Mouse (Mus musculus) hindbrain, embryonic 16.5 days (tissue): ENCODE results near the gene Gm42517. TPM values are rescaled to one million over a fixed set of nuclear protein-coding genes. Genes with fewer than 3 reads are reported as not detected.

Experiments used
- ATAC-seq: fragments of 200-750 bp; cut with Nextera tagmentation; 2 replicates; pipeline ENCODE4 v1.8.0; 2017; ENCODE audit warnings: moderate TSS enrichment, moderate library complexity
- H3K27ac ChIP-seq: fragments of 300-500 bp; sonication (generic); 2 replicates; pipeline ENCODE4 v1.5.1; 2014; ENCODE audit warnings: low read depth, mild to moderate bottlenecking, control low read depth, low read length, moderate library complexity
- H3K27me3 ChIP-seq: fragments of 300-500 bp; sonication (generic); replicated peaks from 2 replicates; pipeline ENCODE4 v1.6.1; 2014; ENCODE audit warnings: low read length; ENCODE audit not compliant: control insufficient read depth, insufficient read depth
- H3K36me3 ChIP-seq: fragments of 300-500 bp; sonication (generic); 2 replicates; pipeline ENCODE4 v1.6.1; 2014; ENCODE audit warnings: mild to moderate bottlenecking, low read length, moderate library complexity, mixed read lengths; ENCODE audit not compliant: control insufficient read depth, insufficient read depth
- H3K4me1 ChIP-seq: fragments of 300-500 bp; sonication (generic); 2 replicates; pipeline ENCODE4 v1.6.1; 2014; ENCODE audit warnings: low read depth, low read length; ENCODE audit not compliant: control insufficient read depth, insufficient read depth
- H3K4me2 ChIP-seq: fragments of 300-500 bp; sonication (generic); 2 replicates; pipeline ENCODE4 v1.6.1; 2014; ENCODE audit warnings: mild to moderate bottlenecking, low read length, control low read depth, moderate library complexity
- H3K4me3 ChIP-seq: fragments of 300-500 bp; sonication (generic); 2 replicates; pipeline ENCODE4 v1.5.1; 2014; ENCODE audit warnings: mild to moderate bottlenecking, low read length, control low read depth, moderate library complexity
- H3K9ac ChIP-seq: fragments of 300-500 bp; sonication (generic); 2 replicates; pipeline ENCODE4 v1.6.1; 2014; ENCODE audit warnings: low read depth, mild to moderate bottlenecking, control low read depth, low read length, moderate library complexity
- H3K9me3 ChIP-seq: fragments of 300-500 bp; sonication (generic); 2 replicates; pipeline ENCODE4 v1.6.1; 2014; ENCODE audit warnings: mild to moderate bottlenecking, low read length, moderate library complexity; ENCODE audit not compliant: control insufficient read depth
- WGBS: fragments of 180-500 bp; shearing (Covaris S2); extraction: QIAGEN DNeasy Blood & Tissue Kit; methylation state at CpG from one replicate; pipeline ENCODE4 v1.1.7; 2014; 5-methylcytosine and 5-hydroxymethylcytosine counted together
- polyA plus RNA-seq: library from polyadenylated mRNA; unstranded; fragments of >200 nt; fragmentation: Nextera tagmentation; extraction: Ambion mirVana; gene quantifications from 2 replicates; pipeline ENCODE4 v1.2.1, GENCODE M21; 2015

The Gm42517 gene
- polyA plus RNA-seq, 1 experiment from 2014 or later = 3.6 TPM

DNA sequence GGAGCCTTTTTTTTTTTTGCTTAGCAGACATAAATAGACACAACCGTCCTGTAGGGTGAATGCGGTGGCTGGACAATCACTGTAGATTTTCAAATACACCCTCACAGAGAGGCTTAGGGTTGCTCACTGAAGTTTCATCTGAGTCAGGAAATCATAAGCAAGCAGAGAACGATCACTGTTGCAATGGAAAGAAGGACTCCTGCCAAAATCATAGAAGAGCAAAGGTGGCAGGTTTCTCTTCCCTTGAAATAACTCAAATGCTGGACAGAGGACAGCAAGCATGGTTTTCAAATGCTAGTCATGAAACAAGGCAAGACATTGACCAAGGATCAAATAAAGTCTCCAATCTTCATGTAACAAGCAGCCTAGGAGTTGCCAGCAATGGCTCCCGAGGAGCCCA lies 10.6 kb upstream of the Gm42517 start:
- Histone ChIP-seq H3K36me3 (no peaks in the 10 kb centered on the region), H3K4me1 (no peaks in the 10 kb centered on the region), H3K9ac (no peak overlapping the region), H3K27ac (no peak overlapping the region), H3K9me3 (0 out of 2 replicates have a peak, but pooled peaks cover 2% of the 10 kb centered on the region), H3K27me3 (no peaks in the 10 kb centered on the region; the same call in 1 of the 2 replicates), H3K4me2 (no peak overlapping the region), H3K4me3 (no peak overlapping the region)
- WGBS = 83% methylated on average over 4 of the region's 4 CpGs
- no peak for ATAC-seq

DNA sequence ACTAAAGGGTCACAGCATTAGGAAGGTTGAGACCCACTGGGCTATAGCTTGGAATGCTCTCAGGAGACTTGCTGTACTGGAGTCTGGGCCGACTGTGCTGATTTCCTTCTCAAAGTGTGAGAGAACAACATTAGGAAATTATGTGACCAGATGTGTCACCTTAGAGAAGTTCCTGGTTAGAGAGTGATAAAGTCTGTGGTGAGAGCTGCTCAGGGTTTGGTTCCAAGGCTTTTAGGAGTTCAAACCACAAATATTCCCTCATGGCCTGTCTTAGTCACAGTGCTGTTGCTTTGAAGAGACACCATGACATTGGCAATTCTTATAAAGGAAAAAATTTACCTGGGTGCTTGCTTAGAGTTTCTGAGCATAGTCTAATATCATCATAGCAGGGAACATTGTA lies 8.3 kb upstream of the Gm42517 start:
- H3K4me1 ChIP-seq = no peaks in the 10 kb centered on the region
- H3K9ac ChIP-seq = no peak overlapping the region
- H3K27me3 ChIP-seq = peaks cover 15% of the 10 kb centered on the region
- ATAC-seq = no peak
- H3K4me3 ChIP-seq = no peak overlapping the region
- WGBS = 74% methylated on average over 1 of the region's 1 CpGs
- no peak overlapping the region for H3K4me2 ChIP-seq
- no peaks in the 10 kb centered on the region for H3K9me3 ChIP-seq
- no peaks in the 10 kb centered on the region for H3K36me3 ChIP-seq
- H3K27ac ChIP-seq = no peak overlapping the region

DNA sequence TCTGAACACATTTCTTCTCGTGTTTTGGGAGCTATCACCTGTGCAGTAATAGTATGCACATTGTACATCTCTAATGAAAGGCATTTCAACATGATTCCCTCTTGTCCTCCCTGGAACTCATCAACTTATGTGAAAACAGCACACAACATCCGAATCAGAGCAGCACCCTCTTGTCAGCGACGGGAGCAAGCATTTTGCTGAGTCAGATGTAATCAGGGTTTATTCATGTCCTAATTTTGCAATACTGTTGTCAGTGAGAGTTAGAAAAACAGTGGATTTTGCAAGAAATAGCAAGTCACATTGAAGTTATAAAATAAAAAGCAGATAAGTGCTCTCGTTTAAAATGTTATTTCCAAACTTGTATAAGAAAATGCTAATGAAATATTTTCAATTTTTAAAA lies 6.4 kb upstream of the Gm42517 start:
- no peak for ATAC-seq

DNA sequence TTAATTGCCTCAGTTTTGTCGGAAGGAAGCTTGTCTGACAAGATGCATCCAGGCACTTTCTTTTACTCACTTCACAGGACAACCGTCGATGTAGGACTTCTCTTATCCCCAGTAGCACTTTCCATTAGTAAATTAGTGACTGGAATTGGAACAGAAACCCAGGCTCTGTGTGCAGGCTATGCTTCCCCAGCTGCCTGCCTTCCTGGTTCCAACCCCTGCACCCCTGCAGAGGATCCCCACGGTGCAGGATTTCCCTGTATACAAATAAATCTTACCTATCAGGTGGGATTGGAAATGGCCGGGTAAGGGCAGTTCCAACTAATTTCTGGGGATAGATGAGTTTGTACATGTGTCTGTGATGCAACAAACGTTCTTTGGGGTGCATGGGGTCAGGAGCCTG lies 2.2 kb upstream of the Gm42517 start:
- Histone ChIP-seq H3K9ac (no peak overlapping the region), H3K4me2 (no peak overlapping the region; the same call in 1 of the 2 replicates), H3K36me3 (no peaks in the 10 kb centered on the region), H3K27me3 (peaks cover 37% of the 10 kb centered on the region), H3K9me3 (no peaks in the 10 kb centered on the region), H3K4me1 (peaks cover 22% of the 10 kb centered on the region), H3K27ac (no peak overlapping the region), H3K4me3 (no peak overlapping the region)
- under 1% methylated on average over 6 of the region's 6 CpGs for WGBS
- ATAC-seq = no peak

More for the DNA sequence above, 6.4 kb upstream of the Gm42517 start:
- H3K36me3 ChIP-seq = no peaks in the 10 kb centered on the region
- no peak overlapping the region for H3K9ac ChIP-seq
- no peak overlapping the region for H3K27ac ChIP-seq
- H3K27me3 ChIP-seq = peaks cover 27% of the 10 kb centered on the region
- H3K4me1 ChIP-seq = peaks cover 4% of the 10 kb centered on the region
- WGBS = 78% methylated on average over 5 of the region's 5 CpGs
- H3K9me3 ChIP-seq = no peaks in the 10 kb centered on the region
- H3K4me3 ChIP-seq = no peak overlapping the region
- H3K4me2 ChIP-seq = no peak overlapping the region

DNA sequence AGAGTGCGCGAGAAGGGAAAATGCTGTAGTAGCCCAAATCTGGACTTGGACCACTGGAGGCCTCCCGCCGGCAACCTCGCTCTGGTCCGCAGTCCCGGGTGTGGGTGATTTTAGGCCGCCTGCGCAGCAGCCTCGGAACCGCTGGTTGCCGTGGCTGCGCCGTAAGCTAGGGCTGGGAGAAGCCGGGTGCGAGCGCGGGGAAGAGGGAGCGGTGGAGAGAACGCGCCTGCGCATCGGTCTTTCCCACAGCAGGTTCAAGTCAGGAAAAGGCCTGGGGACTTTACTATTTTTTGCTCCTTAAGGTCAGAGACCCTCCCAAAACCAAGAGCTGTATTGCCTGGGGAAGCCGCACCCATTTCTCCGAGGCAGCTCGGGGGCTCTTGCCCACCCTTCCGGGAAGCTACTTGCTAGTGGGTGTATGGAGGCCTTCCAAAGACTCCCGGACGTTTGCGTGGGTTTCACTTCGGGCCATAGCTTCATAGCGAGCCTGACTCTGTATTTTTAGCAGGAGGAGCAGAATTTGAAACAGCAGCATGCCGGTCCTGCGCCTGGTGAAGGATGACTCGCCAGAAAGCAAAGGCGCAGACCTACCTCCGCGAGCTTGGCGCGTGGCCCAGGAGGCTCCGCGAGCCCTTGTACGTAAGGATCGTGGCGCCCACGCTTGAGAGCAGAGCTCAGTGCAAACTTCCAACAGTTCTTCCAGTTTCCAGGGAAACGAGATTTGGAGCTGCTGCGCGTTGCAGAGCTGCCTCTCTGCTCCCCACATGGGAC lies 1.3 kb upstream of the Gm42517 start:
- Histone ChIP-seq H3K36me3 (no peaks in the 10 kb centered on the region), H3K4me2 (peak overlapping the region; percentile 96), H3K9me3 (no peaks in the 10 kb centered on the region), H3K4me1 (peaks cover 22% of the 10 kb centered on the region), H3K27me3 (peaks cover 46% of the 10 kb centered on the region), H3K27ac (no peak overlapping the region), H3K9ac (peak overlapping the region; percentile 42), H3K4me3 (peak overlapping the region; percentile 86)
- ATAC-seq = peak; percentile 67
- under 1% methylated on average over 49 of the region's 49 CpGs for WGBS

DNA sequence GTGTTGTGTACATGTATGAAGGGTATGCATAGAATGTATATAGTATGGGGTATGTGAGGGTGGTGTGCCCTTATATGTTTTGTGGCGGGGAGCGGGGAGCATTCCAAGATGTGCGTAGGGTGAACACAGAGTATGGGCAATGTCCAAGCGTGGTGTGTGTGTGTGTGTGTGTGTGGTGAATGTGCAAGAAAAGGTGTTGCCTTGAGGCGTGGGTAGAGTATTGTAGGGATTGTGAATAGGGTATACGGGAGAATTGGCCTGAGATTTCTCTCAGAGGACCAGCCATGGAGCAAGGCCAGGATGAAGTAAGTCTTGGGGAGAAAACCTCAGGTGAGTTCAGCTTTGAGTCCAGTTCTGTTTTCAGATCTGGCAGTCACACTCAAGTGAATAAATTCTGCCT lies 724 bp upstream of the Gm42517 start:
- no peak overlapping the region for H3K27ac ChIP-seq
- H3K27me3 ChIP-seq = peaks cover 49% of the 10 kb centered on the region
- H3K9ac ChIP-seq = peak overlapping the region; percentile 42
- 4% methylated on average over 6 of the region's 6 CpGs for WGBS
- H3K36me3 ChIP-seq = no peaks in the 10 kb centered on the region
- no peaks in the 10 kb centered on the region for H3K9me3 ChIP-seq
- H3K4me3 ChIP-seq = peak overlapping the region; percentile 86
- no peak; the same call in 1 of the 2 replicates for ATAC-seq
- peaks cover 22% of the 10 kb centered on the region for H3K4me1 ChIP-seq
- H3K4me2 ChIP-seq = peak overlapping the region; percentile 96

DNA sequence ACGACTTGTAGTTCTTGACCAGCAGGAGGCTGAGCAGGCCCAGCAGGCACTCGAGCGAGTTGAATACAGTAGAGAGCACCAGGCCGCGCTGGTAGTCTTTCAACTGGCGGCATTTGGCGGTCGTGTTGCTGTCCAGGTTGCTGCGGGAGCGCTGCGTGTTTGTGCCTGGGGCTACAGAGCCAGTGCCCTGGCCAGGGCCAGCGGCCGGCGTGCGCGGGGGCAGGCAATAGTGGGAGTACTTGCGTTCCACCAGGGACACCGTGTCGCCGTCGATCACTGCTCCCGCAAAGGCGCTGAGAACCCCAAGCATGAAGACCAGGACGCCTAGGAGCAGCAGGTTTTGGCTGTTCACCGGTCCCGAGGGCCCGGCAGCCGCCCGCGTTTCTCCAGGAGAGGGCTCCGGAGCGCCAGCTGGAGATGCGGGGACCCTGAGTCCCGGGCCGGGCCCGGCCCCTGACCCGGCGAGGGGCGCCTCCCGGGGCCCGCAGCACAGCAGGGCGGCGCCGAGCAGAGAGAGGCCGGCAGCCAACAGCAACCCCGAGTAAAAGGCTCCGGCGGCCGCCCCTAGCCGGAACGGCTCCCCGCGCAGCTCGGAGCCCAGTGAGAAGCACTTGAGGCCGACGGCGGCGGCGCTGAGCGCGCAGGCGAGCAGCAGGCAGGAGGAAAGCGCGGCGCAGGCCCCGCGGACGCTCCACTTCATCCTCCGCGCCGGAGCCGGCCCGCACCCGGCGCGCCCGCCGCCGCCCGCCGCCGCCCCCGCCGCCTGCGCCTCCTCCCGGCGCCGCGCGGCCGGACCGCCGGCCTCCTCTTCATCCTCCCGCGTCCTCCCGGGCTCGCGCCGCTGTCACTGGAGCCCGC lies 509 bp downstream of the Gm42517 start:
- peak; percentile 46 for ATAC-seq
- Histone ChIP-seq H3K27ac (peak overlapping the region; percentile 51), H3K36me3 (no peaks in the 10 kb centered on the region)

DNA sequence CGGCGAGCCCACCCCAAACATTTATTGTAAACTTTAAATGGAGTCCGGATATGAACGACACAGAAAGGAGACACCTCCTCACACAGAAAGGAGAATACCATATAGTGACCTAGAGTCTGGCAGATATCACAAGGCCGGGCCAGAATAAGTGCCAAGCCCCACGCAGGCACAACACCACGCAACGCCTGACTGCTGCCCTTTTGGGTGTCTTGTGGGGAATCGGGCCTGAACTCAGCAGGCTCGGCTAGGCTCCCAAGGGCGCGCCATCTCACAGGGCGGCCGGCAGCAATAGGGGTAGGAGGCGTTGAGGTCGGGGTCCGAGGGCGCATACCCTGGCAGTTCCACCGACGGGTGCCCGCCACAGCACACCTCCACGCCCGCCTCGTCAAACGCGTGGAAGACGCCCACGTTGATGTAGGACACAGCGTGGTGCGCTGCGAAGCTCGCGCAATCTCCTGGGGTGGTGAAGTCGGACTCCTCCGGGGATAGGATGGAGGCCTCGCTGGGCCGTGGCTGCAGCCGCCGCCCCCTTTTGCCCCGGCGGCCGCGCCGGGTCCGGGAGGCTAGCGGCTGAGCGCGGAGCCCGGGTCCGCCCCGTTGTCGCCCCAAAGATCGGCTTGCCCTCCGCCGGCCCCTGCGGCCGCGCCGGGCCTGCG lies 1.3 kb downstream of the Gm42517 start:
- peak overlapping the region; percentile 96 for H3K4me2 ChIP-seq
- no peaks in the 10 kb centered on the region for H3K9me3 ChIP-seq
- no peaks in the 10 kb centered on the region for H3K36me3 ChIP-seq
- H3K9ac ChIP-seq = peak overlapping the region; percentile 85
- 2% methylated on average over 60 of the region's 60 CpGs for WGBS
- H3K27ac ChIP-seq = no peak overlapping the region
- peaks cover 22% of the 10 kb centered on the region for H3K4me1 ChIP-seq
- H3K27me3 ChIP-seq = peaks cover 36% of the 10 kb centered on the region
- ATAC-seq = peak; percentile 30; the same call in 1 of the 2 replicates
- H3K4me3 ChIP-seq = peak overlapping the region; percentile 86

More for the DNA sequence above, 509 bp downstream of the Gm42517 start:
- Histone ChIP-seq H3K4me3 (peak overlapping the region; percentile 86), H3K9ac (peak overlapping the region; percentile 85), H3K4me2 (peak overlapping the region; percentile 96), H3K9me3 (no peaks in the 10 kb centered on the region), H3K27me3 (peaks cover 42% of the 10 kb centered on the region), H3K4me1 (peaks cover 22% of the 10 kb centered on the region)
- WGBS = under 1% methylated on average over 46 of the region's 100 CpGs
